Mouse (Mus musculus) liver, postnatal 0 days (tissue): ENCODE data around the gene Ipo5. TPM values are rescaled to one million over a fixed set of nuclear protein-coding genes. Genes with fewer than 3 reads are reported as not detected.
A peak's percentile ranks its signal among the peaks of the same experiment; 100 is the strongest.

Source experiments
- ATAC-seq: fragments of 200-750 bp; cut with Nextera tagmentation; 2 replicates; pipeline ENCODE4 v1.8.0; 2017; ENCODE audit warnings: mild to moderate bottlenecking, moderate library complexity
- DNase-seq: peaks from one replicate; pipeline ENCODE4 v3.0.0-alpha.2; 2016
- H3K27ac ChIP-seq: fragments of 300-500 bp; sonication (generic); 2 replicates; pipeline ENCODE4 v1.5.1; 2014; ENCODE audit warnings: antibody characterized with exemption, moderate library complexity, mild to moderate bottlenecking, low read depth
- H3K27me3 ChIP-seq: fragments of 300-500 bp; sonication (generic); 2 replicates; pipeline ENCODE4 v1.6.1; 2014; ENCODE audit warnings: low read length, control low read depth, mixed read lengths; ENCODE audit not compliant: insufficient read depth
- H3K36me3 ChIP-seq: fragments of 300-500 bp; sonication (generic); replicated peaks from 2 replicates; pipeline ENCODE4 v1.6.1; 2014; ENCODE audit warnings: mild to moderate bottlenecking, control low read depth, low read length, moderate library complexity, mixed read lengths; ENCODE audit not compliant: insufficient read depth
- H3K4me1 ChIP-seq: fragments of 300-500 bp; sonication (generic); 2 replicates; pipeline ENCODE4 v1.6.1; 2014; ENCODE audit warnings: antibody characterized with exemption, mild to moderate bottlenecking, control low read depth; ENCODE audit not compliant: insufficient read depth
- H3K4me2 ChIP-seq: fragments of 300-500 bp; sonication (generic); 2 replicates; pipeline ENCODE4 v1.6.1; 2014; ENCODE audit warnings: low read depth, mild to moderate bottlenecking, low read length, moderate library complexity, mixed read lengths
- H3K4me3 ChIP-seq: fragments of 300-500 bp; sonication (generic); 2 replicates; pipeline ENCODE4 v1.5.1; 2014; ENCODE audit warnings: low read depth, low read length
- H3K9ac ChIP-seq: fragments of 300-500 bp; sonication (generic); replicated peaks from 2 replicates; pipeline ENCODE4 v1.6.1; 2014; ENCODE audit warnings: mild to moderate bottlenecking, moderate library complexity
- H3K9me3 ChIP-seq: fragments of 300-500 bp; sonication (generic); 2 replicates; pipeline ENCODE4 v1.6.1; 2016; ENCODE audit warnings: mild to moderate bottlenecking, control low read depth, low read length, mixed read lengths
- CTCF ChIP-seq: sonication (generic); IDR thresholded peaks from 2 replicates; pipeline ENCODE4 v1.5.1; 2016; ENCODE audit warnings: antibody characterized with exemption, low read depth
- EP300 ChIP-seq: IDR thresholded peaks from 2 replicates; pipeline ENCODE4 v1.6.1; 2016; ENCODE audit warnings: antibody characterized with exemption, low read depth, mild to moderate bottlenecking
- WGBS: fragments of 180-500 bp; shearing (Covaris S2); extraction: QIAGEN DNeasy Blood & Tissue Kit; methylation state at CpG from one replicate; pipeline ENCODE4 v1.1.7; 2014; ENCODE audit not compliant: insufficient replicate concordance; 5-methylcytosine and 5-hydroxymethylcytosine counted together
- polyA plus RNA-seq: library from polyadenylated mRNA; unstranded; fragments of >200 nt; fragmentation: Nextera tagmentation; extraction: Ambion mirVana; gene quantifications from 2 replicates; pipeline ENCODE4 v1.2.1, GENCODE M21; 2015

The Ipo5 gene
- polyA plus RNA-seq, 1 experiment from 2014 or later: 17.3 TPM

GRCm38 (mm10) chr14:120910320-120910719, 704 bp upstream of the Ipo5 start:
- ATAC-seq: peak; percentile 35
- H3K27ac ChIP-seq: peak overlapping the region; percentile 77
- under 1% methylated on average over 18 of the region's 18 CpGs for WGBS
- peak overlapping the region; percentile 77 for H3K9ac ChIP-seq
- peak overlapping the region; percentile 76 for H3K4me3 ChIP-seq
- peak overlapping the region; percentile 92 for H3K4me2 ChIP-seq
- peaks cover 13% of the 10 kb centered on the region; the same call in 1 of the 2 replicates for H3K4me1 ChIP-seq
- H3K36me3 ChIP-seq: no peaks in the 10 kb centered on the region
- H3K9me3 ChIP-seq: no peaks in the 10 kb centered on the region
- no peak for DNase-seq
- TF ChIP-seq EP300 (no peak), CTCF (no peak)
- H3K27me3 ChIP-seq: no peaks in the 10 kb centered on the region

- Histone ChIP-seq H3K27ac (peak overlapping the region; percentile 97), H3K4me2 (peak overlapping the region; percentile 92), H3K27me3 (no peaks in the 10 kb centered on the region), H3K9ac (peak overlapping the region; percentile 89), H3K36me3 (no peaks in the 10 kb centered on the region), H3K9me3 (no peaks in the 10 kb centered on the region), H3K4me3 (peak overlapping the region; percentile 76), H3K4me1 (peaks cover 13% of the 10 kb centered on the region; the same call in 1 of the 2 replicates)
- WGBS: under 1% methylated on average over 21 of the region's 63 CpGs
- TF ChIP-seq CTCF (no peak), EP300 (no peak)
- DNase-seq: peak; percentile 66
- peak; percentile 57 for ATAC-seq
Measured at GRCm38 (mm10) chr14:120911388-120911901, 421 bp downstream of the Ipo5 start.

GRCm38 (mm10) chr14:120912090-120912710, 1.2 kb downstream of the Ipo5 start:
- DNase-seq: no peak
- Histone ChIP-seq H3K9me3 (no peaks in the 10 kb centered on the region), H3K27me3 (no peaks in the 10 kb centered on the region), H3K36me3 (0 out of 2 replicates have a peak, but pooled peaks cover 2% of the 10 kb centered on the region), H3K4me3 (peak overlapping the region; percentile 76), H3K4me2 (peak overlapping the region; percentile 92), H3K4me1 (peaks cover 13% of the 10 kb centered on the region; the same call in 1 of the 2 replicates), H3K27ac (no peak overlapping the region; the same call in 1 of the 2 replicates), H3K9ac (peak overlapping the region; percentile 89)
- 15% methylated on average over 11 of the region's 11 CpGs for WGBS
- ATAC-seq: no peak
- TF ChIP-seq CTCF (no peak), EP300 (no peak)

- no peak overlapping the region for H3K27ac ChIP-seq
- ATAC-seq (no peak), DNase-seq (no peak)
- no peaks in the 10 kb centered on the region for H3K9me3 ChIP-seq
- H3K27me3 ChIP-seq: no peaks in the 10 kb centered on the region
- H3K4me2 ChIP-seq: peak overlapping the region; percentile 92
- H3K9ac ChIP-seq: 0 out of 2 replicates have a peak overlapping the region, but pooled peaks have one; percentile 89
- 60% methylated on average over 7 of the region's 7 CpGs for WGBS
- H3K4me3 ChIP-seq: peak overlapping the region; percentile 76; the same call in 1 of the 2 replicates
- peaks cover 13% of the 10 kb centered on the region; the same call in 1 of the 2 replicates for H3K4me1 ChIP-seq
- TF ChIP-seq EP300 (no peak), CTCF (no peak)
- H3K36me3 ChIP-seq: 0 out of 2 replicates have a peak, but pooled peaks cover 3% of the 10 kb centered on the region
Measured at GRCm38 (mm10) chr14:120912916-120913315, 1.9 kb downstream of the Ipo5 start.

- no peak for DNase-seq
- Histone ChIP-seq H3K9me3 (no peaks in the 10 kb centered on the region), H3K4me1 (no peaks in the 10 kb centered on the region), H3K27ac (no peak overlapping the region), H3K9ac (no peak overlapping the region), H3K4me3 (no peak overlapping the region), H3K4me2 (no peak overlapping the region), H3K27me3 (no peaks in the 10 kb centered on the region), H3K36me3 (peaks cover 70% of the 10 kb centered on the region)
- ATAC-seq: no peak
- TF ChIP-seq CTCF (no peak), EP300 (no peak)
- 87% methylated on average over 4 of the region's 4 CpGs for WGBS
Measured at GRCm38 (mm10) chr14:120921805-120922204, 10.8 kb downstream of the Ipo5 start.

- Histone ChIP-seq H3K36me3 (peaks cover 68% of the 10 kb centered on the region), H3K4me1 (no peaks in the 10 kb centered on the region), H3K9me3 (no peaks in the 10 kb centered on the region), H3K27ac (no peak overlapping the region), H3K4me2 (no peak overlapping the region), H3K4me3 (no peak overlapping the region), H3K9ac (no peak overlapping the region), H3K27me3 (no peaks in the 10 kb centered on the region)
- DNase-seq (no peak), ATAC-seq (no peak)
- WGBS: 84% methylated on average over 4 of the region's 4 CpGs
- TF ChIP-seq CTCF (no peak), EP300 (no peak)
Measured at GRCm38 (mm10) chr14:120924044-120924443, 13.0 kb downstream of the Ipo5 start.
